Mouse (Mus musculus) intestine, embryonic 15.5 days (tissue): Measurements from ENCODE around the gene Mindy3. TPM values are rescaled to one million over a fixed set of nuclear protein-coding genes. Genes with fewer than 3 reads are reported as not detected.
"Not testable (repeated sequence)": the region's sequence is repeated elsewhere in the genome, so short reads cannot be mapped to it uniquely, and the experiment has no call there.

Source experiments
- ATAC-seq: fragments of 200-750 bp; cut with Nextera tagmentation; 2 replicates; pipeline ENCODE4 v1.8.0; 2017; ENCODE audit warnings: moderate TSS enrichment, moderate library complexity
- H3K27ac ChIP-seq: fragments of 300-500 bp; sonication (generic); 2 replicates; pipeline ENCODE4 v1.5.1; 2015; ENCODE audit warnings: mild to moderate bottlenecking, inconsistent platforms
- H3K27me3 ChIP-seq: fragments of 300-500 bp; sonication (generic); replicated peaks from 2 replicates; pipeline ENCODE4 v1.6.1; 2015; ENCODE audit warnings: inconsistent platforms
- H3K36me3 ChIP-seq: fragments of 300-500 bp; sonication (generic); 2 replicates; pipeline ENCODE4 v1.6.1; 2015; ENCODE audit warnings: inconsistent platforms
- H3K4me1 ChIP-seq: fragments of 300-500 bp; sonication (generic); replicated peaks from 2 replicates; pipeline ENCODE4 v1.6.1; 2015; ENCODE audit warnings: inconsistent platforms
- H3K4me2 ChIP-seq: fragments of 300-500 bp; sonication (generic); replicated peaks from 2 replicates; pipeline ENCODE4 v1.6.1; 2015; ENCODE audit warnings: mild to moderate bottlenecking, inconsistent platforms
- H3K4me3 ChIP-seq: fragments of 300-500 bp; sonication (generic); replicated peaks from 2 replicates; pipeline ENCODE4 v1.5.1; 2015; ENCODE audit warnings: inconsistent platforms
- H3K9ac ChIP-seq: fragments of 300-500 bp; sonication (generic); 2 replicates; pipeline ENCODE4 v1.6.1; 2015; ENCODE audit warnings: inconsistent platforms
- H3K9me3 ChIP-seq: fragments of 300-500 bp; sonication (generic); 2 replicates; pipeline ENCODE4 v1.6.1; 2016; ENCODE audit warnings: inconsistent platforms
- WGBS: fragments of 180-500 bp; shearing (Covaris S2); methylation state at CpG from one replicate; pipeline ENCODE4 v1.1.7; 2015; 5-methylcytosine and 5-hydroxymethylcytosine counted together
- polyA plus RNA-seq: library from polyadenylated mRNA; unstranded; fragments of >200 nt; fragmentation: Nextera tagmentation; extraction: Ambion mirVana; gene quantifications from 2 replicates; pipeline ENCODE4 v1.2.1, GENCODE M21; 2015

Mindy3 gene
- polyA plus RNA-seq = 20.7 and 25.0 TPM in 2 replicates

GRCm38 (mm10) chr2:12419262-12419655 is at the start of gene Mindy3:
TSS of gene Mindy3 (minus strand) at chr2:12419470.
- H3K4me2 ChIP-seq = peak within 1 kb of the TSS; percentile 78
- peak within 1 kb of the TSS; percentile 63 for H3K9ac ChIP-seq
- H3K9me3 ChIP-seq = no peaks in the 10 kb centered on the region
- under 1% methylated on average over 25 of the region's 25 CpGs for WGBS
- H3K36me3 ChIP-seq = no peaks in the 10 kb centered on the region
- peak within 1 kb of the TSS; percentile 65 for H3K4me3 ChIP-seq
- peak; percentile 95 for ATAC-seq
- H3K27ac ChIP-seq = peak within 1 kb of the TSS; percentile 33; the same call in 1 of the 2 replicates
- peaks cover 5% of the 10 kb centered on the region; the same call in 1 of the 2 replicates for H3K4me1 ChIP-seq
- no peaks in the 10 kb centered on the region for H3K27me3 ChIP-seq

- no peak overlapping the region for H3K27ac ChIP-seq
- WGBS = 79% methylated on average over 1 of the region's 1 CpGs
Observed at GRCm38 (mm10) chr2:12459732-12460131, 40.5 kb upstream of the Mindy3 start.

GRCm38 (mm10) chr2:12450108-12450507 is 30.8 kb upstream of the Mindy3 start:
- no peak overlapping the region for H3K27ac ChIP-seq
- H3K9me3 ChIP-seq = no peaks in the 10 kb centered on the region
- no peak overlapping the region for H3K4me3 ChIP-seq
- ATAC-seq = no peak
- H3K4me2 ChIP-seq = no peak overlapping the region
- H3K36me3 ChIP-seq = no peaks in the 10 kb centered on the region
- H3K9ac ChIP-seq = no peak overlapping the region
- 74% methylated on average over 3 of the region's 3 CpGs for WGBS
- H3K27me3 ChIP-seq = no peaks in the 10 kb centered on the region
- H3K4me1 ChIP-seq = no peaks in the 10 kb centered on the region

More at GRCm38 (mm10) chr2:12459732-12460131, 40.5 kb upstream of the Mindy3 start:
- Histone ChIP-seq H3K9me3 (no peaks in the 10 kb centered on the region), H3K4me2 (no peak overlapping the region), H3K9ac (no peak overlapping the region), H3K4me1 (no peaks in the 10 kb centered on the region), H3K4me3 (no peak overlapping the region), H3K36me3 (no peaks in the 10 kb centered on the region), H3K27me3 (no peaks in the 10 kb centered on the region)
- no peak for ATAC-seq

- H3K36me3 ChIP-seq = no peaks in the 10 kb centered on the region
- H3K27me3 ChIP-seq = no peaks in the 10 kb centered on the region
- no peak overlapping the region for H3K4me2 ChIP-seq
- no peak overlapping the region for H3K27ac ChIP-seq
- H3K4me1 ChIP-seq = no peaks in the 10 kb centered on the region
- no peaks in the 10 kb centered on the region for H3K9me3 ChIP-seq
- no peak for ATAC-seq
- no peak overlapping the region for H3K9ac ChIP-seq
- no peak overlapping the region for H3K4me3 ChIP-seq
Observed at GRCm38 (mm10) chr2:12440120-12440519, 20.9 kb upstream of the Mindy3 start.

GRCm38 (mm10) chr2:12439543-12439942 is 20.3 kb upstream of the Mindy3 start:
- Histone ChIP-seq H3K27me3 (no peaks in the 10 kb centered on the region), H3K27ac (no peak overlapping the region), H3K36me3 (no peaks in the 10 kb centered on the region), H3K9ac (no peak overlapping the region), H3K4me1 (no peaks in the 10 kb centered on the region), H3K4me3 (no peak overlapping the region), H3K9me3 (no peaks in the 10 kb centered on the region), H3K4me2 (no peak overlapping the region)
- 28% methylated on average over 2 of the region's 2 CpGs for WGBS
- no peak for ATAC-seq

GRCm38 (mm10) chr2:12438181-12438580 is 18.9 kb upstream of the Mindy3 start:
- no peaks in the 10 kb centered on the region for H3K36me3 ChIP-seq
- no peaks in the 10 kb centered on the region for H3K9me3 ChIP-seq
- no peak overlapping the region for H3K27ac ChIP-seq
- no peak for ATAC-seq
- no peaks in the 10 kb centered on the region for H3K27me3 ChIP-seq
- no peak overlapping the region for H3K4me3 ChIP-seq
- no peaks in the 10 kb centered on the region for H3K4me1 ChIP-seq
- H3K4me2 ChIP-seq = no peak overlapping the region
- 72% methylated on average over 2 of the region's 2 CpGs for whole genome bisulfite sequencing
- no peak overlapping the region for H3K9ac ChIP-seq

- Histone ChIP-seq H3K9ac (no peak overlapping the region), H3K27me3 (no peaks in the 10 kb centered on the region), H3K9me3 (no peaks in the 10 kb centered on the region), H3K4me1 (no peaks in the 10 kb centered on the region), H3K4me3 (no peak overlapping the region), H3K27ac (no peak overlapping the region), H3K36me3 (no peaks in the 10 kb centered on the region), H3K4me2 (no peak overlapping the region)
- WGBS = 55% methylated on average over 1 of the region's 1 CpGs
- no peak for ATAC-seq
Observed at GRCm38 (mm10) chr2:12432055-12432454, 12.8 kb upstream of the Mindy3 start.

- Histone ChIP-seq H3K27me3 (no peaks in the 10 kb centered on the region), H3K4me3 (no peak overlapping the region), H3K9ac (no peak overlapping the region), H3K4me2 (no peak overlapping the region), H3K4me1 (no peaks in the 10 kb centered on the region), H3K36me3 (no peaks in the 10 kb centered on the region), H3K27ac (no peak overlapping the region), H3K9me3 (no peaks in the 10 kb centered on the region)
- no peak for ATAC-seq
- 69% methylated on average over 3 of the region's 3 CpGs for WGBS
Observed at GRCm38 (mm10) chr2:12424374-12424773, 5.1 kb upstream of the Mindy3 start.

- 63% methylated on average over 6 of the region's 6 CpGs for WGBS
- H3K36me3 ChIP-seq, H3K4me1 ChIP-seq, H3K27me3 ChIP-seq, H3K27ac ChIP-seq, ATAC-seq, H3K9ac ChIP-seq, H3K9me3 ChIP-seq, H3K4me2 ChIP-seq, H3K4me3 ChIP-seq: not testable (repeated sequence)
Observed at GRCm38 (mm10) chr2:12423426-12423825, 4.2 kb upstream of the Mindy3 start.

GRCm38 (mm10) chr2:12418534-12419261 is 572 bp downstream of the Mindy3 start:
- Histone ChIP-seq H3K4me1 (peaks cover 5% of the 10 kb centered on the region; the same call in 1 of the 2 replicates), H3K4me3 (peak overlapping the region; percentile 65), H3K36me3 (no peaks in the 10 kb centered on the region), H3K27me3 (no peaks in the 10 kb centered on the region), H3K9me3 (no peaks in the 10 kb centered on the region), H3K27ac (peak overlapping the region; percentile 33; the same call in 1 of the 2 replicates), H3K9ac (peak overlapping the region; percentile 63), H3K4me2 (peak overlapping the region; percentile 78)
- peak; percentile 83 for ATAC-seq
- WGBS = 1% methylated on average over 40 of the region's 40 CpGs

GRCm38 (mm10) chr2:12418121-12418520 is 1.1 kb downstream of the Mindy3 start:
- Histone ChIP-seq H3K4me3 (peak overlapping the region; percentile 65), H3K27me3 (no peaks in the 10 kb centered on the region), H3K27ac (no peak overlapping the region), H3K9ac (peak overlapping the region; percentile 63), H3K9me3 (no peaks in the 10 kb centered on the region), H3K36me3 (no peaks in the 10 kb centered on the region), H3K4me1 (peaks cover 5% of the 10 kb centered on the region; the same call in 1 of the 2 replicates), H3K4me2 (peak overlapping the region; percentile 78)
- peak; percentile 38; the same call in 1 of the 2 replicates for ATAC-seq
- WGBS = 39% methylated on average over 8 of the region's 8 CpGs

- no peak for ATAC-seq
- H3K27me3 ChIP-seq = no peaks in the 10 kb centered on the region
- H3K36me3 ChIP-seq = no peaks in the 10 kb centered on the region
- no peaks in the 10 kb centered on the region for H3K9me3 ChIP-seq
- WGBS = 86% methylated on average over 2 of the region's 2 CpGs
- no peak overlapping the region for H3K9ac ChIP-seq
- no peak overlapping the region for H3K4me3 ChIP-seq
- no peaks in the 10 kb centered on the region for H3K4me1 ChIP-seq
- no peak overlapping the region for H3K27ac ChIP-seq
- no peak overlapping the region for H3K4me2 ChIP-seq
Observed at GRCm38 (mm10) chr2:12412309-12412708, 7.0 kb downstream of the Mindy3 start.

- H3K9me3 ChIP-seq = no peaks in the 10 kb centered on the region
- H3K4me2 ChIP-seq = no peak overlapping the region
- H3K4me3 ChIP-seq = no peak overlapping the region
- peak; percentile 55; the same call in 1 of the 2 replicates for ATAC-seq
- H3K27ac ChIP-seq = no peak overlapping the region
- H3K4me1 ChIP-seq = no peaks in the 10 kb centered on the region
- no peak overlapping the region for H3K9ac ChIP-seq
- WGBS = 38% methylated on average over 2 of the region's 2 CpGs
- no peaks in the 10 kb centered on the region for H3K36me3 ChIP-seq
- H3K27me3 ChIP-seq = no peaks in the 10 kb centered on the region
Observed at GRCm38 (mm10) chr2:12411129-12411528, 8.1 kb downstream of the Mindy3 start.
